Mouse (Mus musculus) liver, embryonic 14.5 days (tissue): ENCODE data around the gene Dnah7a. TPM values are rescaled to one million over a fixed set of nuclear protein-coding genes. Genes with fewer than 3 reads are reported as not detected.

ENCODE experiments used
- ATAC-seq: fragments of 200-750 bp; cut with Nextera tagmentation; 2 replicates; pipeline ENCODE4 v1.8.0; 2017; ENCODE audit warnings: moderate number of reproducible peaks, mild to moderate bottlenecking, moderate library complexity; ENCODE audit not compliant: insufficient read depth
- DNase-seq, 3 experiments: peaks; one replicate each; pipeline ENCODE4 v3.0.0-alpha.2; 2012 to 2013; ENCODE audit warnings: low read depth in 3 of 3, low spot score in 3 of 3
- H3K27ac ChIP-seq: fragments of 300-500 bp; sonication (generic); 2 replicates; pipeline ENCODE4 v1.5.1; 2014; ENCODE audit warnings: moderate library complexity, mild to moderate bottlenecking, control low read depth, inconsistent platforms
- H3K27me3 ChIP-seq: fragments of 300-500 bp; sonication (generic); 2 replicates; pipeline ENCODE4 v1.6.1; 2014; ENCODE audit warnings: mild to moderate bottlenecking, low read length, moderate library complexity; ENCODE audit not compliant: control insufficient read depth, insufficient read depth
- H3K36me3 ChIP-seq: fragments of 300-500 bp; sonication (generic); replicated peaks from 2 replicates; pipeline ENCODE4 v1.6.1; 2014; ENCODE audit warnings: low read depth; ENCODE audit not compliant: control insufficient read depth, insufficient read depth
- H3K4me1 ChIP-seq, 2 experiments: fragments of 200-500 bp in 1 of 2; fragments of 300-500 bp in 1 of 2; sonication (generic) in 1 of 2; replicated peaks; 2 replicates each; pipeline ENCODE4 v1.6.1; 2012 to 2014; ENCODE audit warnings: antibody characterized with exemption in 1 of 2, inconsistent platforms in 1 of 2, low read length in 1 of 2; ENCODE audit not compliant: control insufficient read depth in 2 of 2, insufficient read depth in 2 of 2
- H3K4me2 ChIP-seq: fragments of 300-500 bp; sonication (generic); 2 replicates; pipeline ENCODE4 v1.6.1; 2014; ENCODE audit warnings: low read depth, mild to moderate bottlenecking, control low read depth, moderate library complexity
- H3K4me3 ChIP-seq, 2 experiments: fragments of 200-500 bp in 1 of 2; fragments of 300-500 bp in 1 of 2; sonication (generic) in 1 of 2; 2 replicates each; pipeline ENCODE4 v1.5.1; 2012 to 2014; ENCODE audit warnings: low read depth in 2 of 2, low read length in 2 of 2, mild to moderate bottlenecking in 2 of 2, control low read depth in 1 of 2, inconsistent platforms in 1 of 2, moderate library complexity in 1 of 2; ENCODE audit not compliant: insufficient read depth in 1 of 2
- H3K9ac ChIP-seq: fragments of 300-500 bp; sonication (generic); replicated peaks from 2 replicates; pipeline ENCODE4 v1.6.1; 2014; ENCODE audit warnings: mild to moderate bottlenecking, control low read depth, moderate library complexity
- H3K9me3 ChIP-seq: fragments of 300-500 bp; sonication (generic); 2 replicates; pipeline ENCODE4 v1.6.1; 2016; ENCODE audit warnings: low read length, mixed read lengths; ENCODE audit not compliant: control insufficient read depth
- CTCF ChIP-seq: IDR thresholded peaks from 2 replicates; pipeline ENCODE4 v1.5.1; 2016; ENCODE audit warnings: antibody characterized with exemption, low read depth, control low read depth
- EP300 ChIP-seq: IDR thresholded peaks from 2 replicates; pipeline ENCODE4 v1.6.1; 2016; ENCODE audit warnings: antibody characterized with exemption, low read depth
- WGBS: fragments of 180-500 bp; shearing (Covaris S2); extraction: QIAGEN DNeasy Blood & Tissue Kit; methylation state at CpG from one replicate; pipeline ENCODE4 v1.1.7; 2014; ENCODE audit not compliant: insufficient replicate concordance; 5-methylcytosine and 5-hydroxymethylcytosine counted together
- microRNA-seq: library from miRNA; unstranded; fragments of <30 nt; microRNA quantifications from one replicate; pipeline ENCODE4, GENCODE M21; 2016
- polyA plus RNA-seq, 2 experiments: library from polyadenylated mRNA; depleted of rRNA in 1 of 2; stranded (reverse) in 1 of 2; unstranded in 1 of 2; fragments of >200 nt; fragmentation: Nextera tagmentation in 1 of 2; extraction: Ambion mirVana in 1 of 2; gene quantifications; 2 replicates each; pipeline versions ENCODE4 v1.2.1 to v1.2.3; 2012 to 2014

Gene Dnah7a
- polyA plus RNA-seq, 2 experiments = not detected

GRCm38 (mm10) chr1:53358988-53359387, 347.6 kb downstream of the Dnah7a start:
- no peak for ATAC-seq
- no peaks in the 10 kb centered on the region for H3K27me3 ChIP-seq
- no peak for DNase-seq
- H3K27ac ChIP-seq = no peak overlapping the region
- no peak overlapping the region for H3K4me3 ChIP-seq
- no peak overlapping the region for H3K4me2 ChIP-seq
- H3K4me1 ChIP-seq = no peaks in the 10 kb centered on the region
- no peaks in the 10 kb centered on the region for H3K36me3 ChIP-seq
- no peak overlapping the region for H3K9ac ChIP-seq
- H3K9me3 ChIP-seq = no peaks in the 10 kb centered on the region
- TF ChIP-seq CTCF = no peak
- no peak for TF ChIP-seq EP300

DNA sequence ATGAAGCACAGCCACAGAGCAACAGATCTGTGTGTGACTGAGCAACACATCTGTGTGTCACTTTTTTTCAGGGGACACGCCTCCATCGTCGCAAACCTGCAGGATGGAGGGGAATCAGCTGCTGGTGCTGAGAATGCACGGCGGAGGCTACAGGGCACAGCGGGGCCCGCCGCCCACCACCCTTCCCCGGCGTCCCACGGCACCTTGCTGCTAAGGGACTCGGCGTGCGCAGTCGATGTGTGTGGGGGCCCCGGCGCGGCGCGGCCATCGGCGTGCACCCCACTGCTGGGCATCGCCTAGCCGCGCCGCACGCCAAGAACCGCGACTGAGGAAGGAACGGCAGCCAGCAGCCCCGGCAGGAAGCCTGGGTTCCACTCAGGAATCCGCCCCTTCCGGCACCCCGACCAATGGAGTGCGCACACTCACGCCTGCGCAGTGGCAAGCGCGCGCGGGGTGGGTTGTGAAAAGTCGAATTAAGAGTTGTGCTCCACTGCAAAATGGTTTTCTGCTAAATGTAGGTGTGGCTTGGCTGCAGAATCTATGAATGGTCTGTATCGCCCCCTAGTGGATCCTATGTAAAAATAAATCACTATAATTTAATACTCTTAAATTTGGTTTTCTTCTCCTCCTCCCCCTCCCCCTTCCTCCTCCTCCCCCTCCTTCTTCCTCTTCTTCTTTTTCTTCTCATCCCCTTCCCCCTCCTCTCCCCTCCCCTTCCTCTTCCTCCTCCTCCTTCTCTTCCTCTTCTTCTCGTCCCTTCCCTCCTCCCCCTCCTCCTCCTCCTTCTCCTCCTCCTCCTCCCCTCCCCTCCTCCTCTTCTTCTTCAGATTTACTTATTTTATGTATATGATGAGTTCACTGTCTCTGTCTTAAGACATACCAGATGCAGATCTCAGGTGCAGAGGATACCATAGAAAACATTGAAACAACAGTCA, 354.0 kb downstream of the Dnah7a start, which contains the start of the genes Asdurf, Gm28551 and Asnsd1:
Asdurf (minus strand) TSS at position 293 of the 935 bp plus-strand sequence.
Gm28551 (minus strand) TSS at position 341 of the 935 bp plus-strand sequence.
Asnsd1 (minus strand) TSS at position 426 of the 935 bp plus-strand sequence.
- Histone ChIP-seq H3K27me3 (no peaks in the 10 kb centered on the region), H3K27ac (peak within 1 kb of the TSS; percentile 88), H3K4me2 (peak within 1 kb of the TSS; percentile 86), H3K9me3 (no peaks in the 10 kb centered on the region), H3K4me1 (no peaks in the 10 kb centered on the region; a peak in 2 of 4 replicates), H3K4me3 (peak within 1 kb of the TSS; percentile 81 to 88), H3K9ac (peak within 1 kb of the TSS; percentile 79), H3K36me3 (peaks cover 9% of the 10 kb centered on the region)
- ATAC-seq (peak; percentile 100), DNase-seq (peak; percentile 89 to 96 (median 91))
- peak; percentile 72 for TF ChIP-seq CTCF
- no peak for TF ChIP-seq EP300
- WGBS = under 1% methylated on average over 43 of the region's 44 CpGs

Small RNA genes within 50 kb of the gene (microRNA-seq; reads per million reads assigned to microRNA genes)
- gene Gm25240 = not detected

Other genes starting within 250 kb of the Dnah7a start
- gene Stk17b, start 78.4 kb upstream of the Dnah7a start, polyA plus RNA-seq (2012; rRNA removed) = 3.9 and 6.8 TPM in 2 replicates
- 19.8 and 21.8 TPM in 2 replicates for gene Stk17b, start 78.4 kb upstream of the Dnah7a start, polyA plus RNA-seq (2014; fragmentation: Nextera tagmentation; extraction: Ambion mirVana)